ENCODE assay signal across 8 mouse cellular contexts in the genomic region with DNA sequence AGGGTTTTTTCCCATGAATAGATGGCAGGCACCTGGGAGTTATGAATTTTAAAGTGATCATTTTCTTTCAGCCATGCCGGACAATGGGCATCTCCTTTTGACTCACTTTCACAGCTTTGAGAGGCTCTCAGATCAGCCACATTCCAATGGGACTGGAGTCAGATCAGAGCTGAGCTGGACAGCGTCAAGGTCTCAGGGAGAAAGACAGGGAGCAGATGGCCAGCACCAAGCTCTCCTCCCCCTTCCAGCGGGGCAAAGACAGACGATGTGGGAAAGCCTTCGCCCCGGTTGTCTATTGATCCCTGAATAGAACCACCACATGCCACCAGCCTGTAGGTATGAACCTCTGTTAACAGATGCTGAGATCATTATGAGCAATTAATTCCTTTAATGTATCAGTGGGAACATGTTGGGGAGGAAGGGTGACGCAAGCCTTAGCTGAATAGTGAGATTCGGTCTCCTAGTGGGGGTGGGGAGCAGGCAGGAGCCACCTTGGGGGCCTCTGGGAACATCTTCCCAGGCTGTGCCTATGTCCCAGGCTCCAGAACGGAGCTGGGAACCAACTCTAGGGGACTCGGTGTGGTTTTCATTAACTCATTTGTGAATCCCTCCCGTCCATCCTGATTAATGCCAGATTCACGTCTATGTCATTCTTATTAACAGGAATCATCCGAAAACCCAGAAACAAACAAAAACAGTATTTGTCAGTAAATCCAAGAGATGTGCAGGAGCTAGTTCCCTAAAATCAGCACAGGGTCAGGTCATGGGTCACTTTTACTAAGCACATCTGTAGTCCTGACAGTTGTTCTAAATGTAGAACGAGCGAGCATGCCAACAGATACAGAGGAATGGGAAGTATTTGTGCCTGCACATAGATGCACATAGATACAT.
DNase-seq lines count a peak whose midpoint lies in the region; ATAC-seq lines count a peak whose summit lies in the region.

No protein-coding gene starts in this region.

- H3K9ac ChIP-seq in kidney, embryonic 15.5 days: no peak overlapping the region
- H3K9ac ChIP-seq in kidney, embryonic 16.5 days (replicated peaks; ENCODE audit: low read length): no peak overlapping the region
- no peak overlapping the region for H3K9ac ChIP-seq in hindbrain, embryonic 12.5 days
- no peak overlapping the region for H3K9ac ChIP-seq in neural tube, embryonic 14.5 days (replicated peaks; ENCODE audit: low read depth, low read length)

- H3K27me3 ChIP-seq in kidney, embryonic 15.5 days: no peaks in the 10 kb centered on the region
- no peaks in the 10 kb centered on the region for H3K27me3 ChIP-seq in kidney, embryonic 16.5 days (ENCODE audit: insufficient read depth, low read length)
- 0 out of 2 replicates have a peak, but pooled peaks cover 3% of the 10 kb centered on the region for H3K27me3 ChIP-seq in embryonic facial prominence, embryonic 10.5 days (replicated peaks; ENCODE audit: low read depth, poor library complexity, severe bottlenecking)
- H3K27me3 ChIP-seq in hindbrain, embryonic 12.5 days: 0 out of 2 replicates have a peak, but pooled peaks cover 4% of the 10 kb centered on the region
- H3K27me3 ChIP-seq in neural tube, embryonic 14.5 days (ENCODE audit: control insufficient read depth, insufficient read depth, low read length): no peaks in the 10 kb centered on the region

- no peaks in the 10 kb centered on the region for H3K4me1 ChIP-seq in kidney, embryonic 15.5 days
- no peaks in the 10 kb centered on the region for H3K4me1 ChIP-seq in kidney, embryonic 16.5 days (ENCODE audit: insufficient read depth, low read length)
- peaks cover 41% of the 10 kb centered on the region for H3K4me1 ChIP-seq in embryonic facial prominence, embryonic 10.5 days
- peaks cover 31% of the 10 kb centered on the region for H3K4me1 ChIP-seq in hindbrain, embryonic 12.5 days
- H3K4me1 ChIP-seq in neural tube, embryonic 14.5 days (ENCODE audit: control insufficient read depth, insufficient read depth, low read length): peaks cover 15% of the 10 kb centered on the region; the same call in 1 of the 2 replicates

- WGBS in kidney, embryonic 15.5 days: 39% methylated on average over 15 of the region's 15 CpGs
- WGBS in kidney, embryonic 16.5 days: 41% methylated on average over 15 of the region's 15 CpGs
- WGBS in embryonic facial prominence, embryonic 10.5 days: 17% methylated on average over 15 of the region's 15 CpGs
- 17% methylated on average over 15 of the region's 15 CpGs for WGBS in hindbrain, embryonic 12.5 days
- 20% methylated on average over 15 of the region's 15 CpGs for WGBS in neural tube, embryonic 14.5 days

- H3K36me3 ChIP-seq in kidney, embryonic 15.5 days: no peaks in the 10 kb centered on the region
- H3K36me3 ChIP-seq in kidney, embryonic 16.5 days (ENCODE audit: insufficient read depth, low read length): no peaks in the 10 kb centered on the region
- H3K36me3 ChIP-seq in embryonic facial prominence, embryonic 10.5 days (replicated peaks): no peaks in the 10 kb centered on the region
- no peaks in the 10 kb centered on the region for H3K36me3 ChIP-seq in hindbrain, embryonic 12.5 days
- no peaks in the 10 kb centered on the region for H3K36me3 ChIP-seq in neural tube, embryonic 14.5 days (ENCODE audit: control insufficient read depth, insufficient read depth, low read length)

- H3K9me3 ChIP-seq in kidney, embryonic 15.5 days (replicated peaks): no peaks in the 10 kb centered on the region
- H3K9me3 ChIP-seq in kidney, embryonic 16.5 days (ENCODE audit: low read length): no peaks in the 10 kb centered on the region
- no peaks in the 10 kb centered on the region for H3K9me3 ChIP-seq in embryonic facial prominence, embryonic 10.5 days
- H3K9me3 ChIP-seq in hindbrain, embryonic 12.5 days (replicated peaks): no peaks in the 10 kb centered on the region
- no peaks in the 10 kb centered on the region for H3K9me3 ChIP-seq in neural tube, embryonic 14.5 days (ENCODE audit: control insufficient read depth, low read length)

- no peak overlapping the region for H3K27ac ChIP-seq in kidney, embryonic 15.5 days
- no peak overlapping the region for H3K27ac ChIP-seq in kidney, embryonic 16.5 days (ENCODE audit: low read length)
- H3K27ac ChIP-seq in embryonic facial prominence, embryonic 10.5 days (replicated peaks): peak overlapping the region; percentile 0; the same call in 1 of the 2 replicates
- H3K27ac ChIP-seq in hindbrain, embryonic 12.5 days: no peak overlapping the region; the same call in 1 of the 2 replicates
- no peak overlapping the region; the same call in 1 of the 2 replicates for H3K27ac ChIP-seq in neural tube, embryonic 14.5 days (ENCODE audit: low read depth, low read length)

- H3K4me3 ChIP-seq in kidney, embryonic 15.5 days (replicated peaks): no peak overlapping the region
- H3K4me3 ChIP-seq in kidney, embryonic 16.5 days (ENCODE audit: low read length): no peak overlapping the region
- H3K4me3 ChIP-seq in embryonic facial prominence, embryonic 10.5 days: peak overlapping the region; percentile 24; the same call in 1 of the 2 replicates
- no peak overlapping the region for H3K4me3 ChIP-seq in hindbrain, embryonic 12.5 days
- H3K4me3 ChIP-seq in neural tube, embryonic 14.5 days (ENCODE audit: low read depth, low read length): peak overlapping the region; percentile 1; the same call in 1 of the 2 replicates

- no peak for ATAC-seq in kidney, embryonic 15.5 days (replicated peaks; ENCODE audit: low FRiP score)
- no peak for ATAC-seq in kidney, embryonic 16.5 days (ENCODE audit: low FRiP score, low TSS enrichment)
- ATAC-seq in hindbrain, embryonic 12.5 days (ENCODE audit: low FRiP score): peak; percentile 75
- no peak; the same call in 1 of the 2 replicates for ATAC-seq in neural tube, embryonic 14.5 days (ENCODE audit: low read depth)
- no peak for ATAC-seq in frontal cortex, adult (ENCODE audit: low TSS enrichment)

- 0 out of 2 replicates have a peak overlapping the region, but pooled peaks have one; percentile 2 for H3K4me2 ChIP-seq in kidney, embryonic 15.5 days
- H3K4me2 ChIP-seq in kidney, embryonic 16.5 days (replicated peaks; ENCODE audit: low read depth, low read length): no peak overlapping the region
- H3K4me2 ChIP-seq in hindbrain, embryonic 12.5 days (replicated peaks): peak overlapping the region; percentile 36
- H3K4me2 ChIP-seq in neural tube, embryonic 14.5 days (ENCODE audit: low read depth, low read length): peak overlapping the region; percentile 23

- DNase-seq in embryonic facial prominence, embryonic 10.5 days (ENCODE audit: low spot score): peak; percentile 66
- no peak for DNase-seq in left cerebral cortex, adult 11 months (ENCODE audit: low spot score)
- DNase-seq in cerebellum, adult 11 months: no peak

Comparison
In these comparisons a context has a peak if more than half of its experiments do, and no peak if none do; other contexts are left out.
1. H3K4me3 ChIP-seq: peak in embryonic facial prominence, embryonic 10.5 days (single experiment) and neural tube, embryonic 14.5 days (single experiment); none in kidney, embryonic 15.5 days (single experiment), kidney, embryonic 16.5 days (single experiment) and hindbrain, embryonic 12.5 days (single experiment).